18 mouse cellular contexts compared by ENCODE assay signal in genomic region chr2:143955004-143955403, GRCm38 (mm10). TPM values are rescaled to one million over a fixed set of nuclear protein-coding genes. Genes with fewer than 3 reads are reported as not detected.
DNase-seq lines count a peak whose midpoint lies in the region; ATAC-seq and TF ChIP-seq lines count a peak whose summit lies in the region.
"Had no signal": no experiment of that assay in that cellular context is flagged by ENCODE, and none has a peak within 500 bp of the region (broad histone marks: within the 10 kb centered on the region; RNA-seq: fewer than 3 reads in every experiment).

No protein-coding gene starts in this region.

- no peak overlapping the region for H3K4me2 ChIP-seq in intestine, postnatal 0 days (replicated peaks; ENCODE audit: low read depth)
- H3K4me2 ChIP-seq in intestine, embryonic 16.5 days (ENCODE audit: low read depth, low read length) = no peak overlapping the region
- H3K4me2 ChIP-seq: embryonic facial prominence, embryonic 15.5 days; forebrain, embryonic 12.5 days; hindbrain, embryonic 14.5 days had no signal

- TF ChIP-seq CTCF in gastrocnemius, adult 2 months (IDR thresholded peaks at IDR 0.05) = no peak
- TF ChIP-seq CTCF in intestine, postnatal 0 days (IDR thresholded peaks at IDR 0.05; ENCODE audit: low read depth) = no peak

- H3K36me3 ChIP-seq in intestine, postnatal 0 days (ENCODE audit: control insufficient read depth, insufficient read depth) = peaks cover 88% of the 10 kb centered on the region
- peaks cover 45% of the 10 kb centered on the region for H3K36me3 ChIP-seq in intestine, embryonic 16.5 days (ENCODE audit: control insufficient read depth, insufficient read depth, low read length)

- H3K9me3 ChIP-seq in intestine, postnatal 0 days (ENCODE audit: control insufficient read depth) = no peaks in the 10 kb centered on the region
- no peaks in the 10 kb centered on the region for H3K9me3 ChIP-seq in intestine, embryonic 16.5 days (ENCODE audit: control insufficient read depth, low read length)
- H3K9me3 ChIP-seq: embryonic facial prominence, embryonic 15.5 days; forebrain, embryonic 12.5 days had no signal

- no peaks in the 10 kb centered on the region for H3K27me3 ChIP-seq in intestine, postnatal 0 days (replicated peaks; ENCODE audit: control insufficient read depth, insufficient read depth, low read length)
- no peaks in the 10 kb centered on the region for H3K27me3 ChIP-seq in intestine, embryonic 16.5 days (replicated peaks; ENCODE audit: control insufficient read depth, insufficient read depth, low read length)
- H3K27me3 ChIP-seq: embryonic facial prominence, embryonic 15.5 days; forebrain, embryonic 12.5 days had no signal

- H3K4me1 ChIP-seq in intestine, postnatal 0 days (replicated peaks; ENCODE audit: control insufficient read depth, insufficient read depth, low read length) = no peaks in the 10 kb centered on the region
- H3K4me1 ChIP-seq in intestine, embryonic 16.5 days (ENCODE audit: control insufficient read depth, insufficient read depth, low read length) = 0 out of 2 replicates have a peak, but pooled peaks cover 3% of the 10 kb centered on the region
- H3K4me1 ChIP-seq: forebrain, embryonic 12.5 days; hindbrain, embryonic 10.5 days had no signal

- H3K9ac ChIP-seq in intestine, postnatal 0 days (ENCODE audit: low read depth, low read length) = no peak overlapping the region
- H3K9ac ChIP-seq in intestine, embryonic 16.5 days (ENCODE audit: low read depth, low read length) = no peak overlapping the region
- H3K9ac ChIP-seq: embryonic facial prominence, embryonic 15.5 days; forebrain, embryonic 12.5 days; forebrain, postnatal 0 days; hindbrain, embryonic 14.5 days had no signal

- H3K27ac ChIP-seq in gastrocnemius, adult 2 months = no peak overlapping the region
- H3K27ac ChIP-seq in intestine, postnatal 0 days (ENCODE audit: low read depth, low read length) = peak overlapping the region; percentile 60
- H3K27ac ChIP-seq in intestine, embryonic 16.5 days (ENCODE audit: low read length) = no peak overlapping the region
- H3K27ac ChIP-seq: embryonic facial prominence, embryonic 15.5 days; forebrain, embryonic 12.5 days; hindbrain, embryonic 10.5 days; hindbrain, embryonic 14.5 days had no signal

- ATAC-seq in intestine, postnatal 0 days = no peak
- ATAC-seq in intestine, embryonic 16.5 days = no peak
- ATAC-seq in erythroblast, adult 5-6 weeks (replicated peaks; ENCODE audit: low FRiP score, poor library complexity, severe bottlenecking) = 0 out of 2 replicates have a peak, but pooled peaks have one; percentile 20
- ATAC-seq: forebrain, postnatal 0 days had no signal

- intact Hi-C loops in gastrocnemius, adult 2 months (cut with DNase I) = no loop called here

- H3K4me3 ChIP-seq in gastrocnemius, adult 2 months = no peak overlapping the region
- H3K4me3 ChIP-seq in intestine, postnatal 0 days (ENCODE audit: low read depth, low read length) = no peak overlapping the region
- no peak overlapping the region for H3K4me3 ChIP-seq in intestine, embryonic 16.5 days (ENCODE audit: low read length)
- H3K4me3 ChIP-seq: embryonic facial prominence, embryonic 15.5 days; forebrain, embryonic 12.5 days; hindbrain, embryonic 10.5 days had no signal

- 77% methylated on average over 4 of the region's 4 CpGs for WGBS in intestine, postnatal 0 days
- WGBS in intestine, embryonic 16.5 days = 87% methylated on average over 4 of the region's 4 CpGs

- peak; percentile 12 for DNase-seq in gastrocnemius, adult 2 months
- no peak for DNase-seq in gastrocnemius, adult 18-20 months (ENCODE audit: low spot score)
- peak; percentile 21 to 59 for DNase-seq in kidney, postnatal 25 days
- DNase-seq in kidney, postnatal 14 days = no peak
- DNase-seq: adrenal gland, postnatal 10 days; cerebellum, adult 11 months; cerebellum, adult 8-10 months; cerebellum, postnatal 14 days; embryo, embryonic 11 days; forebrain, postnatal 0 days; gastrocnemius, postnatal 14 days had no signal

RNA-seq across cellular contexts. Expression of gene Dstn, which starts 39.9 kb away (rescaled TPM):
- total RNA-seq in gastrocnemius, adult 2 months (2021) = 10 to 100 TPM; 24.9 to 28.2 TPM
- total RNA-seq in gastrocnemius, adult 18-20 months (2021) = 10 to 100 TPM; 22.0 to 27.3 TPM
- polyA plus RNA-seq in intestine, postnatal 0 days (2015; fragmentation: Nextera tagmentation; extraction: Ambion mirVana) = 801 and 835 TPM in 2 replicates
- polyA plus RNA-seq in intestine, embryonic 16.5 days (2015; fragmentation: Nextera tagmentation; extraction: Ambion mirVana) = 822 and 823 TPM in 2 replicates
- 153 and 172 TPM in 2 replicates for total RNA-seq in erythroblast, adult 5-6 weeks (2015; ENCODE audit: low replicate concordance)
- 174 and 176 TPM in 2 replicates for total RNA-seq in erythroblast, adult 5-6 weeks (2017; ENCODE audit: low replicate concordance)

RNA-seq across cellular contexts. Expression of gene Rrbp1, which starts 56.1 kb away (rescaled TPM):
- total RNA-seq in gastrocnemius, adult 2 months (2021) = 10 to 100 TPM; 33.0 to 55.3 TPM
- total RNA-seq in gastrocnemius, adult 18-20 months (2021) = 10 to 100 TPM; 32.0 to 39.3 TPM
- polyA plus RNA-seq in intestine, postnatal 0 days (2015; fragmentation: Nextera tagmentation; extraction: Ambion mirVana) = 156 and 166 TPM in 2 replicates
- polyA plus RNA-seq in intestine, embryonic 16.5 days (2015; fragmentation: Nextera tagmentation; extraction: Ambion mirVana) = 102 and 106 TPM in 2 replicates
- 45.4 and 54.6 TPM in 2 replicates for total RNA-seq in erythroblast, adult 5-6 weeks (2015; ENCODE audit: low replicate concordance)
- 30.5 and 41.1 TPM in 2 replicates for total RNA-seq in erythroblast, adult 5-6 weeks (2017; ENCODE audit: low replicate concordance)

Comparison
In these comparisons a context has a peak if more than half of its experiments do, and no peak if none do; other contexts are left out.
1. DNase-seq: peak in gastrocnemius, adult 2 months (single experiment) and kidney, postnatal 25 days (2 of 2); none in gastrocnemius, adult 18-20 months (single experiment) and kidney, postnatal 14 days (single experiment).
2. RNA of gene Dstn, which starts 39.9 kb away (total RNA-seq): 153 to 176 TPM in erythroblast, adult 5-6 weeks; 24.9 to 28.2 TPM in gastrocnemius, adult 2 months and 22.0 to 27.3 TPM in gastrocnemius, adult 18-20 months; every median in the first group is over 4 times any median in the second.